Mouse (Mus musculus) layer of hippocampus, postnatal 10 days (tissue): Measurements from ENCODE around the gene Fbxo44. TPM values are rescaled to one million over a fixed set of nuclear protein-coding genes. Genes with fewer than 3 reads are reported as not detected.
A peak's percentile ranks its signal among the peaks of the same experiment; 100 is the strongest.
"Not testable (repeated sequence)": the region's sequence is repeated elsewhere in the genome, so short reads cannot be mapped to it uniquely, and the experiment has no call there.

Experiments
- DNase-seq, 2 experiments: peaks; one replicate each; pipeline ENCODE4 v3.0.0; 2021; ENCODE audit warnings: low spot score in 2 of 2
- long read RNA-seq: library from polyadenylated mRNA; stranded (forward); transcript quantifications from one replicate; pipeline ENCODE4 v2.0.0, GENCODE M21; 2023
- total RNA-seq, 2 experiments: library from RNA; stranded (reverse); gene quantifications; 2 replicates each; pipeline ENCODE4 v1.2.3; 2021

Gene Fbxo44
- total RNA-seq: 10 to 100 TPM; 86.6 to 87.7 TPM
- long read RNA-seq, transcript Fbxo44-201 (6 exons, 1,829 nt): minor isoform, 24 of 71 reads
- long read RNA-seq, transcript Fbxo44-202 (5 exons, 1,034 nt): major isoform, 28 of 71 reads
- long read RNA-seq, partial matches to known transcripts: 3 of 71 reads
- long read RNA-seq, other reads (novel, unspliced or antisense): 10 of 71 reads

DNA sequence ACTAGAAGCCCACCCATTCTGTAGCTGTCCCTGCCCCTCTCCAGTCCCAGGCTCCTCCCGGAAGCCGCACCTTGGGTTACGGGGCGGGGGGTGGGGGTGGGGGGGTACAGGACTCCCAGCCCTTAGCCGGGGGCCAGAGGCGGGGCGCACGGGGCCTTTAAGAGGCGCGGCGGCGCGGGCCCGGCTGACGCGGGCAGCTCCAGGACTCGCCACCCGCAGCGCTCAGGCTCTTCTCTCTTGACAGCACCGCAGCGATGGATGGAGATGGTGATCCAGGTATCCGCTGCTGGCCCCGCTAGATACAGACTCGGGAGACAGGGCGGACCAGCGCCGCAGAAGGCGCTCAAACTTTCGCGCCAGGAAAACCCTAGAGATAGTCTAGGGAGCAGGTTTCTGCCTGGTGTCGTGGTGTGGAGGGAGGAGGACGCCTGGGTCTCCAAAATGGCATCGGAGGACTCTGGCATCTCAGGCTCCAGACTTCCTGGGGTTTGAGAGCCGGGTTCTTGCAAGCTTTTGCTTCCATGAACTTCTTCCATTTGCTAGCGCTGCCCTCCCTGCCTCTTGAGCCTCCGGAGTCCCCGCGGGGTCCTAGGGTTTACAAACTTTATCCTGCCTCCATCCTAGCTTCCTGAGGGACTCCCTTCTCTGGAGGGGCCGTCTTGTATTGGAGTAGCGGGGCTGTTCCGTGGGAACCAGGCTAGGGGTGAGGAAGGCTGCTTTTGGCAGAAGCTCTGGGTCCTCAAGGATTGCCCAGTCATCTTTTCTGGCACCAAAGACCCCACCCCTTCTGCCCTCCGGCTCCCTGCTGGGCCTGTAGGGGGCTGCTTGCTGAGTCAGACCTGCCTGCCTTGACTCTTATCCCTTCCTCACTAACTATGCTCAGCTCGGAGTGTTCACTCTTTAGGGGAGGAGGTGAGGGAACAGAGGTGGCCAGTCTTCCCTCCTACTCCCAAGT, at the start of gene Fbxo44, which contains the start of gene Fbxo2:
Gene Fbxo44, minus strand, starts transcription at position 47 of the 955 bp plus-strand sequence.
Gene Fbxo2, plus strand, starts transcription at position 186 of the 955 bp plus-strand sequence.
- DNase-seq: peak; percentile 52 to 69

- DNase-seq: no peak
Observed at GRCm38 (mm10) chr4:148204873-148205232, 44.6 kb upstream of the Fbxo44 start.

DNA sequence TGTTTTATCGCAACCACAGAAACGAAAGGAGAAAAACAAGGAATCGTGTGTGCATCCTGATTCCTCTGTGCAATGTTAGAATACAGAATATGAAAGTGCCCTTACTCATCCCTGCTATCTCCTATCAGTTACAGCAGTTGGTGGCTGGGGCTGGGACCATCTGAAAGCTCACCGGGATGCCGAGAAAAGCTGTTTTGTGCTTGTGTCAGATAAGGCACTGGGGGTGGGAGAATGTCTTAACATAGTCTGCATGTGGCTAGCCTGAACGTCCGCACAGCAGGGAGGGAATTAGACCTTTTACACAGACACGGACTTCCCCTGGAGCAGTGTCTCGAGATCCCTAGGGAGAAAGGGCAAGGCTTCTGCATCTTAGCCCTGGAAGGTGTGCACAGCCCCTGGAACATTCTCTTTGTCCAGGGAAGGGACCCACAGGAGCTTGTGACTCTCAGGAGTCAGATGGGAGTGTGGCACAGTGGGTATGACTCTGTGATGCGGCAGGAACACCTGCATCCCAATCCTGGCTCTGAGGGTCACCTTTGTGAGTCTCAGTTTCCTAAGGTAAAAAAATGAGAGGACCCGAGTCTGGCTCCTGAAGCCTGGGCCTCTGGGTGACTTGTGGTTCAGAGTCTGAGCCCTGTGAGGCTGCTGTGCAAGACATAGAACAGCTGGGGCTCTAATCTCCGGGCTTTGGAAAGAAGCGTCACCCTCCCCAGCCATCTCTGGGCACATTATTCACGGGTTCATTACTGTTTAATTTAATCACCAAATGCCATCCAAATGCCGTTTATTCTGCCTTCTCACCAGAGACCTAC, 44.0 kb upstream of the Fbxo44 start:
- no peak for DNase-seq

DNA sequence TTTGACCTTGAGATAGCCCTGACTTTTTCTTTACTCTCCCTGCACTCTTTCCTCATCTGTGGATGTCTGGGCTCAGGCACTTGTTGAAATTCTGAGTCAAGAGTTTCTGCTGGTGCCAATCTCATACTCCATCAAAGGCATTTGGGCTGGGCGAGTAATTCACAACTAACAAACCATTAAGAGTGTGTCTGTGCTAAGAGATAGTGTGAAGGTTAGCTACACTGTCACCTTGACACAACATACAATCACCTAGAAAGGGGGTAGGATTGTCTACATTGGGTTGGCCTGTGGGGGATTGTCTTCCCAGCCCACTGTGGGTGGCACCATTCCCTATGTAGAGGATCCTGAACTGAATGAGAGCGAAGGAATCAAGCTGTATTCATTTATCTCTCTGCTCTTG, 43.3 kb upstream of the Fbxo44 start:
- DNase-seq: no peak

DNA sequence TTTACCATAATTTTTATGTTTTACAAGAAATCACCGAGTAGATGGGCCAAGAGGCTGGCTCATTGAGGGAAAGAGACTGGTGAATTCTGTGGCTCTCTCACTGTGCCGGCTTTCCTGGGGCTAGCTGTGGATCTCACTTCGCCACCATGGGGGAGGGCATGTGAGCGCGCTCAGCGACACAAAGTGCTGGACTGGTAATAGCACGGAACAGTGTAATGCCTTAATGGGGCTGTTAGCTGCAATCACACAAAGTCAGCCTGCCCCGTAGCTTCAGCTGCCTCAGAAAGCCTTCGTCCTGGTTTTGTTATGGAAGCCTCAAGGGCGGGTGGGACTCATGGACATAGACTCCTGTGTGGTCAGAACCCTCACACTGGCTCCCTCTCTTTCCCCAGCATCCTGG, 38.4 kb upstream of the Fbxo44 start:
- DNase-seq: no peak

- DNase-seq: no peak
Observed at GRCm38 (mm10) chr4:148194400-148194799, 34.1 kb upstream of the Fbxo44 start.

DNA sequence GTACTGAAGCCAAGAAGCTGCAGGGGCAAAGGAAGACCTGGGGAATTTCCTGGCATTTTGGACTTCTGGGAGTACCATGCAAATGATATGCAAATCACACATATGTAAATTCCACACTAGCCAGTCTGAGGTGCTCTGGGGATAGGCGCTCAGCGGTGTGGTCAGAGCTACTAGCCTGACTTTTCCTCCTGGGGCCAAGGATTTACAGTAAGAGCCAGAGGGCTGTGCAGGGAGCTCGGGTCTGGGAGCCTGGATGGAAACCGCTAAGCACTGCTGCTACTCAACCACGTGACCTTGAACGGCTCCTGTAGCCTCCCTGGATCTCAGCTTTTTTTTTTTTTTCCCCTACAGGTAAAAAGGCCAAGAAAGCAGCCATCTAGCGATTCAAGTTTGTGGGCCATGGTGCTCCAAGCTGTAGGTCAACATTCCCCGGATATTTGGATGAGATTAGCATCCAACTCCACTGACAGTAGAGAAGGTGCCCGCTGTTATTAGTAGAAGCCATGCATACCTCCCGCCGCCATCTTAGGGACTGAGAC, 32.5 kb upstream of the Fbxo44 start:
- DNase-seq: no peak

- not testable (repeated sequence) for DNase-seq
Observed at GRCm38 (mm10) chr4:148188767-148189166, 28.5 kb upstream of the Fbxo44 start.

- DNase-seq: no peak
Observed at GRCm38 (mm10) chr4:148185819-148186218, 25.5 kb upstream of the Fbxo44 start.

DNA sequence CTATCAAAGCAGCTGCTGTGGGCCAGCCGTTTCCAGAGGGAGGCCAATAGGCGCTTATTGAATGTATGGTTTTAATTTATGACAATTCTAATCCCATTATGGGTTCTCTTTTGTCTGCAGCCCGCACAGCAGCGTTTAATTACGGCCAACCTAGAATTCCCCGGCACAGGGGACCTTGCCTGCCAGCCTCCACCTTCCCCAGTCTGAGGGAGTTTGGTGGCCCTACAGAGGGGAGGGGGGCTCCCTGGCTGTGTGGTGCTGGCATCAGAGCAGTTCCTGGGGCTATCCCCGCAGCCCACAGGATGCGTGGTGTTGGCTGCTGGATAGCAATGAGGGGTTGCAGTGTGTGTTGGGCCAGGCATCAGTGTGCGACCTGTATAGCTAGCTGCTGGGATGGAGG, 24.3 kb upstream of the Fbxo44 start:
- DNase-seq: no peak

GRCm38 (mm10) chr4:148182363-148182762, 22.1 kb upstream of the Fbxo44 start:
- DNase-seq: no peak

DNA sequence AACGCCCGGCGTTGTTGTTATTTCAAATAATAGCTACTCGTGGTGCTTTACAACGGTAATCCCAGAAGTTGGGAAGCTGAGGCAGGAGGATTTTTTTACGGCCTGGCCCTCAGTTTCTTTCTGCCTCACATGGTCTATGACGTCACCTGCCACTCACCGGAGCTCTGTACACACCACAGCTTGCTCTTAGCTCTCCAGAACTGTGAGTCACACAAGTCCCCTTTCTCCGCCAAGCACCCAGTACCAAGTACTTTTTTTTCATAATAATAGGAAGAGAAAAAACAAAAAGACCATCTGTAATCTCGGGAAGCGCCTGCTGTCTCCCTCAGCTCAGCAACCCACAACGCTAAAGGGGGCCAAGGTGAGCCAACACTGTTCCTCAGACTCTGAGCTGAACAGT, 21.2 kb upstream of the Fbxo44 start:
- no peak for DNase-seq

- DNase-seq: no peak
Observed at GRCm38 (mm10) chr4:148177716-148178115, 17.4 kb upstream of the Fbxo44 start.

- not testable (repeated sequence) for DNase-seq
Observed at GRCm38 (mm10) chr4:148176603-148177002, 16.3 kb upstream of the Fbxo44 start.

GRCm38 (mm10) chr4:148174495-148174862, 14.2 kb upstream of the Fbxo44 start:
- no peak for DNase-seq

DNA sequence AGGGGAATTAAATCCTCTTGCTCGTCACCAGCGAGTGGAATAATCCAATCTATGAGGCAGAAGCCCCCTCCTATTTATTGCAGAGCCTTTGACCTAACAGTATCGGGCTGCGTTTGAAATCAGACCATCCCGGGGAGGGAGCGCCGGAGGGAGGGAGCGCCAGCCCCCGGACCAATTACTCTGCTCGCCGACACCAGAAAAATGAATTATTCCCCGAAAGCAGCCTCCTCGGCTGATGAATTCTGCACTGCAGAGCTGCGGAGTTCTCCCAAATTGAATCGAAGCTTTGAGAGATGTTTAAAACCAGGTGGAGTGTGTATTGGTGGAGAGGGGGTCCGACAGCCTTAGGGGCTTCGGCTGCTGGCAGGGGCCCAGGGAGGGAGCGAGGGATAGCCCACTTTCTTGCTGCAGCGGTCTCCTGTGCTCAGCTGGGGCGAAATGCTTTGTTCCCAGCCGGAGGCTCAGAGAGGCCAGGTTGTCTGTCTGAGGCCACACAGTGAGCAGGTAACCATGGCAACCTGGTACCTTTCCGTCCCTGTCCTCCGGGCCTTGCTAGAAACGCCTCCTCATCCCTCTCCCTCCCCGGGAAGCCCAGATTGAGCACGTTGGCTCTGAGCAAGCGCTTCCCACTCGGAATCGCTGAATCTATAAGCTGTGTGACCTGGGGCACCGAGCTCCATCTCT, 13.7 kb upstream of the Fbxo44 start:
- peak; percentile 45 to 53 for DNase-seq

- no peak for DNase-seq
Observed at GRCm38 (mm10) chr4:148171261-148171660, 11.0 kb upstream of the Fbxo44 start.

DNA sequence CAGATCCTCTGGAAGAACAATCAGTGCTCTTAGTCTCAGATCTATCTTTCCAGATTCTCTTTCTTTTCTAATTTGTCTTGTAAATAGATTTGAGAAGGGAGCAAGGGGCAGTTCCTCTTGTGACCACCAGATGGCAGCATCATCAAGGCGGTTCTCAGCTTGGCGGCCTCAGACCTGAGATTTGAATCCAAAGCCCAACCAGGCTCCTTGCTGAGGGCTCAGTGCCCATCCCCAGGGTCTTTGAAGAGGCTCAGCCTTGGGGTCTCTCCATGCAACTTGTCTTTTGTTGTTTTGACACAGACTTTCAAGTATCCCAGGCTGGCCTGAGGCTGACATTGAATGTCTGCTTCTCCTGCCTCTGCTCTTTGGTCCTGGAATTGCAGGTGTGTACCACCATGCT, 10.6 kb upstream of the Fbxo44 start:
- DNase-seq: peak; percentile 75 to 78

- no peak for DNase-seq
Observed at GRCm38 (mm10) chr4:148169586-148169985, 9.3 kb upstream of the Fbxo44 start.

GRCm38 (mm10) chr4:148168287-148168686, 8.0 kb upstream of the Fbxo44 start:
- DNase-seq: peak; percentile 61 to 72

GRCm38 (mm10) chr4:148166986-148167385, 6.7 kb upstream of the Fbxo44 start:
- DNase-seq: peak; percentile 78 to 82
